Mouse (Mus musculus): ENCODE measurements around the gene Drd1.

DNA sequence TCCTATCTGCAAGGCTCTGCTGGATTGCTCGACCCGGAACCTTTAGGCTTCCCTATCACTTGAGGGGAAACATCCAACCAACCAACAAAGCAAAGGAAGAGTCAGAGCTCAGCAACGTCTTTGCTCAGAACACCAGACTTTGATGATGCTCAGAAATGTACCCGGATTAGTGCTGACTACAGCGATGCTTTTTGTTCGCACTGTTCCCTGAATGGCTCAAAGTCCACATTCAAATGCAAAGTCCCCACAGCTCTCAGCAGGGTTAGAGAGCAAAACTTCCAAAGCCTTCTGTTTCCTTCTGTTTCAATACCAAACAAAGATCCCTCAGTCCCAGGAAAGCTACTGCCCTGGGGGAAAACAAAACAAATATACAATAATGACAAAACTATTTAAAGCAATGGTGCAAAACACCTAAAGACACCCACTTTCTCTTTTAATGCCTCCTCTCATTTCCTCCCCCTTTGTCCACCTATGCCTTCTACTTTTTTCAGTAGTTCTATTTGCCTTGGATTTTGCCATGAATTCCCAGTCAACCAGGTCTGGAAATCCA lies 12.2 kb upstream of the Drd1 start:
- TF ChIP-seq POLR2A (IDR thresholded peaks at IDR 0.05; ENCODE audit: borderline replicate concordance, extremely low read depth, low read depth, low read length): no peak
- no peak for TF ChIP-seq CTCF (IDR thresholded peaks at IDR 0.05; ENCODE audit: insufficient read depth, low read length)
